Mouse (Mus musculus): ENCODE measurements around the gene Islr. TPM values are rescaled to one million over a fixed set of nuclear protein-coding genes. Genes with fewer than 3 reads are reported as not detected.

Gene Islr
- polyA plus RNA-seq (2015; fragmentation: Illumina TruSeq; extraction: RNeasy Lipid Tissue Mini Kit (QIAGEN cat#74804); ENCODE audit: insufficient read depth, low read depth, low replicate concordance), result 21.2 TPM

DNA sequence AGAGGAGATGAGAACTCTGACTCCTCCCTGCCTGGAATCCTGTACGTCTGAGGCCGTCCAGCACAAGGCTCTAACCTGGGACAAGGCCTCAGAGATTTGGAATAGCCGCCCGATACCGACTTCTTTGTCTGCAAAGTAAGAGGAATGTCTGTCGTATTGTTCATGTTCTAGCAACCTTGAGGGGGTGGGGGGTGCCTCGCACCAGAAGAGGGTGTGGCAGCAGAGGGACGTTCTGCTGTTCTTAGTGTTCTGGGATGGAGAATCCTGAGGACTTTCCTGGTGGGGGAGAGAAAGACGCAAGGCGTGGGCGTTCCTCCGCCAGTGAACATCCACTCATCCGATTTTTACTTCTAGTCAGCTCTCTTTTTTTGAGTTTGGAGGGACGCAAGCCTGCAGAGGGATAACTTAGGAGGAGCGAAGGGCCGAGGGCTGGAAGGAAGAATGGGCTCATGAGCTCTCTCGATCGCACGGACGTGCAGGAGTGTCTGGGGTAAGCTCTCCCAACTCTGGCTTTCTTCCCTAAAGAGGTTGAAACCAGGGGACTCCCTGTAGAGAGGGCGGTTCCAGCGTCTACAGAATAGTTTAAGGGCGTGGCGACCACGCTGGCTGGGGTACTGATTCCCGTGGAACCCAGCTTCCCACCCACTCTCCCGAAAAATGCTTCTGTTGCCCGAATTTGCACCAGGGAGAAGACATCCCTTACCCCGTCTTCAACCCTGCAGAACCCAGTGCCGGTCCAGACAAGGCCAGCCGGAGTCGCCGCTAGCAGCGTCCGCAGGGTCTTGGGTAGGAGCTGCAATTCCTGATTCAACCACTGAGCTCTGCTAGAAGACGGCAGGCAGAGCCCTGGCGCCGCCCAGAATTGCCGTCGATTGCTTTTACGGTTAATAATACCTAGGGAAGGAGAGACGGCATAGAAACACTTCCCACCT lies at the start of gene Islr, which contains the start of gene Islr2:
Islr (minus strand) TSS at position 791 of the 932 bp plus-strand sequence.
Islr2 (minus strand) TSS at position 804 of the 932 bp plus-strand sequence.

GRCm38 (mm10) chr9:58253033-58253804 lies 49.1 kb upstream of the Islr start, which contains the start of gene Stoml1:
Gene Stoml1 (plus strand): TSS chr9:58253164.

GRCm38 (mm10) chr9:58249592-58250192 lies 45.6 kb upstream of the Islr start, which contains the start of gene Pml:
Gene Pml (minus strand): TSS chr9:58249786.

DNA sequence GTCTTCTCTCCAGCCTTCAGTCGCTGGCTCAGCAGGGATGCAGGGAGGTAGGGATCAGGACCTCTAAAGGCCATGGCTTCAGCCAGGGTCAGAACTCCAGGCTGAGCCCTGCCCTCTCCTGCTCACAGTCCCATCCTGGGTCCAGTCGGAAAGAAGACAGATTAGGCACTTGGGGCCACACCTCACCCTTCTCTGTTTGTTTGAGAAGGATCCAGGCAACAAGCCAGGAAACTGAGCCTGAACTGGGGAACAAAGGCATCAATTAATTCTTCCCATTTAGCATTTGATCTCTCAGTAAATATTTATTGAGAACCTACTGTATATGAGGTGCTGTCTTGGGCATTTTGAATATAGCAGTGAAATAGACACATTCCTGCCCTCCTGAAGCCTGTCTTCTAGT lies 85.4 kb downstream of the Islr start, which contains the start of gene Ccdc33:
Ccdc33 (minus strand) TSS at position 153 of the 400 bp plus-strand sequence.

Other genes starting within 250 kb of the Islr start
- 1.8 TPM for gene Cyp11a1, start 197.9 kb downstream of the Islr start, polyA plus RNA-seq (2015; fragmentation: Illumina TruSeq; extraction: RNeasy Lipid Tissue Mini Kit (QIAGEN cat#74804); ENCODE audit: insufficient read depth, low read depth, low replicate concordance)
- 0.61 TPM for gene Stra6, start 140.5 kb downstream of the Islr start, polyA plus RNA-seq (2015; fragmentation: Illumina TruSeq; extraction: RNeasy Lipid Tissue Mini Kit (QIAGEN cat#74804); ENCODE audit: insufficient read depth, low read depth, low replicate concordance)
- gene Ccdc33, start 85.5 kb downstream of the Islr start, polyA plus RNA-seq (2015; fragmentation: Illumina TruSeq; extraction: RNeasy Lipid Tissue Mini Kit (QIAGEN cat#74804); ENCODE audit: insufficient read depth, low read depth, low replicate concordance), result not detected
- 0.65 TPM for gene Islr2, start within 50 bp of the Islr start, polyA plus RNA-seq (2015; fragmentation: Illumina TruSeq; extraction: RNeasy Lipid Tissue Mini Kit (QIAGEN cat#74804); ENCODE audit: insufficient read depth, low read depth, low replicate concordance)
- gene Pml, start 45.5 kb upstream of the Islr start, polyA plus RNA-seq (2015; fragmentation: Illumina TruSeq; extraction: RNeasy Lipid Tissue Mini Kit (QIAGEN cat#74804); ENCODE audit: insufficient read depth, low read depth, low replicate concordance), result 7.5 TPM
- 6.6 TPM for gene Stoml1, start 48.9 kb upstream of the Islr start, polyA plus RNA-seq (2015; fragmentation: Illumina TruSeq; extraction: RNeasy Lipid Tissue Mini Kit (QIAGEN cat#74804); ENCODE audit: insufficient read depth, low read depth, low replicate concordance)
- gene Loxl1, start 108.9 kb upstream of the Islr start, polyA plus RNA-seq (2015; fragmentation: Illumina TruSeq; extraction: RNeasy Lipid Tissue Mini Kit (QIAGEN cat#74804); ENCODE audit: insufficient read depth, low read depth, low replicate concordance), result 15.7 TPM
- not detected for gene Tbc1d21, start 166.1 kb upstream of the Islr start, polyA plus RNA-seq (2015; fragmentation: Illumina TruSeq; extraction: RNeasy Lipid Tissue Mini Kit (QIAGEN cat#74804); ENCODE audit: insufficient read depth, low read depth, low replicate concordance)

All from pancreas, adult 10 weeks (tissue).